Mouse (Mus musculus) adipocyte (in vitro differentiated cells): Measurements from ENCODE around the gene Pparg.

ENCODE experiments used
- DNase-seq: peaks from one replicate; pipeline ENCODE4 v3.0.0-alpha.2; 2016; ENCODE audit warnings: low spot score

Gene Pparg

GRCm38 (mm10) chr6:115463338-115463737 is 102.6 kb downstream of the Pparg start:
- no peak for DNase-seq

GRCm38 (mm10) chr6:115464661-115465060 is 103.9 kb downstream of the Pparg start:
- no peak for DNase-seq

- no peak for DNase-seq
These were observed 104.7 kb downstream of the Pparg start for GRCm38 (mm10) chr6:115465463-115465862.

GRCm38 (mm10) chr6:115465876-115466275 is 105.1 kb downstream of the Pparg start:
- no peak for DNase-seq

- no peak for DNase-seq
These were observed 105.8 kb downstream of the Pparg start for GRCm38 (mm10) chr6:115466601-115467000.

- DNase-seq: peak; percentile 65
These were observed 109.2 kb downstream of the Pparg start for GRCm38 (mm10) chr6:115469666-115470581.

GRCm38 (mm10) chr6:115471956-115472355 is 111.2 kb downstream of the Pparg start:
- no peak for DNase-seq

GRCm38 (mm10) chr6:115477081-115477695 is 116.4 kb downstream of the Pparg start:
- DNase-seq: no peak

- no peak for DNase-seq
These were observed 119.2 kb downstream of the Pparg start for GRCm38 (mm10) chr6:115479963-115480321.

- DNase-seq: peak; percentile 85
These were observed 119.7 kb downstream of the Pparg start for GRCm38 (mm10) chr6:115480322-115481017.

- no peak for DNase-seq
These were observed 120.2 kb downstream of the Pparg start for GRCm38 (mm10) chr6:115481018-115481354.

GRCm38 (mm10) chr6:115481603-115482002 is 120.9 kb downstream of the Pparg start:
- DNase-seq: no peak

GRCm38 (mm10) chr6:115485635-115486034 is 124.9 kb downstream of the Pparg start:
- DNase-seq: peak; percentile 47

GRCm38 (mm10) chr6:115489831-115490230 is 129.1 kb downstream of the Pparg start:
- peak; percentile 14 for DNase-seq

- DNase-seq: peak; percentile 80
These were observed 132.3 kb downstream of the Pparg start for GRCm38 (mm10) chr6:115492952-115493613.

GRCm38 (mm10) chr6:115493824-115494223 is 133.1 kb downstream of the Pparg start:
- peak; percentile 19 for DNase-seq

- no peak for DNase-seq
These were observed 138.8 kb downstream of the Pparg start for GRCm38 (mm10) chr6:115499540-115499939.

GRCm38 (mm10) chr6:115500234-115500633 is 139.5 kb downstream of the Pparg start:
- no peak for DNase-seq

GRCm38 (mm10) chr6:115501131-115501530 is 140.4 kb downstream of the Pparg start:
- DNase-seq: peak; percentile 38

- DNase-seq: no peak
These were observed 142.3 kb downstream of the Pparg start for GRCm38 (mm10) chr6:115503038-115503437.

- no peak for DNase-seq
These were observed 142.9 kb downstream of the Pparg start for GRCm38 (mm10) chr6:115503549-115504159.

GRCm38 (mm10) chr6:115504160-115504558 is 143.4 kb downstream of the Pparg start:
- DNase-seq: no peak
